Mouse (Mus musculus) cerebral cortex, adult 2 months (tissue): ENCODE data around the gene Pfn3.

Experiments
- WGBS: fragments of 180-500 bp; shearing (Covaris S2); methylation state at CpG from one replicate; pipeline ENCODE4 v1.1.7; 2018; 5-methylcytosine and 5-hydroxymethylcytosine counted together

Gene Pfn3

DNA sequence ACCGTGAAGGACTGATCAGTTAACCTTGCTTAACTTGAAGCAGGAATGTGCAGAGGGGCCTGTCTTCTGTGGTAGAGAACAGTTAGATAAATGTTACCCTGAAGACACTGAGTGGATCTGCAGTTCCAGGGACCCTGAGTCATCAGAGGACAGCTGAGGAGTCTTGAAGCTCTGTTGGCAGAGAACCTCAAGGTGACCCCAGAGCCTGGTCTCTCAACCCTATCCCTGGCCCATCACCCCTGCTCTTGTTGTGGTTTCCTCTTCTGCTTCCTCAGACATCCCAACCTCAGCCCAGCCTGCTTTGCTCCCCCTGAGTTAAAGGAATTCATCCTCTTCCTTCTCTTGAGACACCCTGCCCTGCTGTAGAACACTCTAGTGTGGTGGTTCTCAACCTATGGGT, 16.9 kb downstream of the Pfn3 start, which contains the start of gene Slc34a1:
Gene Slc34a1 (plus strand): TSS at position 100 of the 400 bp plus-strand sequence.
- WGBS = 98% methylated on average over 1 of the region's 1 CpGs

DNA sequence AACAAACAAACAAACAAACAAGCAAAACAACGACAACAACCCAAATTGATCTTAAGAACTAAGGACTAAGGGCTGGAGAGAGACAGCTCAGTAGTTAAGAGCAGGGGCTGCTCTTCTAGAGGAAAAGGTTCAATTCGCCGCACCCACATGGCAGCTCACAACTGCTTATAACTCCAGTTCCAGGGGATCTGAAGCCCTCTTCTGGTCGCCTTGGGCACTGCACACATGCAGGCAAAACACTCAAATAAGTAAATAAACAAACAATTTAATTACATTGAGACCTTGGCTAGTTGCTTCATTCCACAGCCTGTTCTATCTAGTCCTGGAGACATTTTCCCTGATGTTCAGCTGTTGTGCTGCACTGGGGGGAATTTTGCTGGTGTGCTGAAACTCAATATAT, 22.1 kb downstream of the Pfn3 start:
- 74% methylated on average over 4 of the region's 4 CpGs for WGBS

DNA sequence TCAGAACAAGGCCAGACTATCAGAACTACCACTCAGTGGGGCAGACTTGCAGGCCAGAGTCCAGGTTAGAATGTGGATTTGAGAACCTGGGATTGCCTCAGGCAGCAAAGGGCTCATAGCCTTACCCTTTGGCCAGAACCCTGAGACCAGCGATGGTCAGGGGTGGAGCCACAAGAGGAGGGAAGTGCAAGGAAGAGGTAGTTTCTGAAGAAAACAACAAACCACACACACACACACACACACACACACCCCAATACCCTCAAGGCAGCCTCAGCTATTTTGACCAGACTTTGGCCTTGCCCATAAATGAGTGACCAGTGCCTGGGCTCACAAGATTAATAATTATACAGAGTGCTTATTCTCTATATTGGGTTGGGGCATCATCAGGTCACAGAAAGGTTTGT, 23.4 kb downstream of the Pfn3 start:
- WGBS = 76% methylated on average over 1 of the region's 1 CpGs

DNA sequence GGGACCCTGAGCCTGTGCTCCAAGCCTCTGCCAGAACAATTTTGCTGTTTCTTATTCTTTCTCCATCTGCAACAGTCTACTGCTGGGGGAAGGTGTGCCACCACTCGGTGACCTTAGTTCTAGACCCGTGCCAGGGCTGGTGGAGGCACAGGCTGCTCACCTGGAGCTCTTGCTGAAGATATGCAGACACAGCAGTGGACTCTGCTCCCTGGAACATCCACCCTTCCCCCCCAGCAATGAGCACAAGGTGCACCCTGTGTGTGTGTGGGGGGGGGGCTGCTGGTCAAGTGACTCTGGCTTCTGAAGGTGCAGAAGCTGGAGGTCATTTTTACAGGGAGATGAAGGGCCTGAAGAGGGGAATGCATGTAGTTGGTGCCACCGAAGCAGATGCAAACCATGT, 24.4 kb downstream of the Pfn3 start:
- WGBS = 81% methylated on average over 3 of the region's 3 CpGs

DNA sequence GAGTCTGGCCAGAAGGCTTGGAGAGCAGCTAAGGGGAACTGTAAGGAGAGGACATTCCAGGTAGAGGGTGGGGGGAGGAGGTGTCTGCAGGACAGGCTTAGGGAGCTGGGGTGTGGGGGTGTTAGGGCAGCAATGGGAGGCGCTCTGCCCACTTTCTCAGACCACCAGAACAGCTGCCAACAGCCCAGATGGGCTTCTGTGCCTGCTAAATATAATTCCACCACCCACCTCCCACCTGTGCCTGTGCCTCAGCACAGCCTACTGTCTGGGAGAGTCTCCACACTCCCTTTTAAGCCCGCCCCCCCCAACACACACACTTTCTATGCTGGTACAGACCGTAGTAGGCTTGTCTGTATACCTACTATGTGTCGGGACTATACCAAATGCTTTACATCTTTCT, 33.2 kb downstream of the Pfn3 start:
- WGBS = 55% methylated on average over 4 of the region's 4 CpGs

DNA sequence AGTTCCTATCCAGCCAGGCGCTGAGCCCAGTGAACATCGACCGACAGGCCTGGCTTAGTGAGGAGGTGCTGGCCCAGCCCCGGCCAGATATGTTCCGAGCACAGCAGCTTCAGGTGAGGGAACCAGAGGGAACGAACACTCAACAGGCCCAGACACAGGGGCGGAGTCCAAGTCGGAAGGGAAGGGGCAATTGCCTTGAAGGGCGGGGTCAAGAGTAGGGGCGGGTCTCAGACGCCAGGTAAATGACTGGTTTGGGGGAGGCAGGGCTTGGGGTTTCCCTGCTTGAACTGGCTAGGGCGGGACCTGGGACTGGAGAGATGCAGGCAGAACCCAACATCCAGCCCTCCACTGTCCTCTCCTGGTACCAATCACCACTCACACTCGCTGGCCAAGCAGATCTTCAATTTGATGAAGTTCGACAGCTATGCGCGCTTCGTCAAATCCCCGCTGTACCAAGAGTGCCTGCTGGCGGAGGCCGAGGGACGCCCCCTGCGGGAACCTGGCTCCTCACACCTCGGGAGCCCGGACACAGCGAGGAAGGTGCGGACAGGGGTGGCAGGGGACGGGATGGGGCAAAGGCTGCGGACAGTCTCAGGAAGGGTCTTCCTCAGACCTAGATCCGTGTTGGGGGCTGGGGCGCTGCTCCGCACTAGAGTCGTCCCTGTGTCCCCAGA, 36.0 kb downstream of the Pfn3 start:
- 56% methylated on average over 32 of the region's 32 CpGs for WGBS

DNA sequence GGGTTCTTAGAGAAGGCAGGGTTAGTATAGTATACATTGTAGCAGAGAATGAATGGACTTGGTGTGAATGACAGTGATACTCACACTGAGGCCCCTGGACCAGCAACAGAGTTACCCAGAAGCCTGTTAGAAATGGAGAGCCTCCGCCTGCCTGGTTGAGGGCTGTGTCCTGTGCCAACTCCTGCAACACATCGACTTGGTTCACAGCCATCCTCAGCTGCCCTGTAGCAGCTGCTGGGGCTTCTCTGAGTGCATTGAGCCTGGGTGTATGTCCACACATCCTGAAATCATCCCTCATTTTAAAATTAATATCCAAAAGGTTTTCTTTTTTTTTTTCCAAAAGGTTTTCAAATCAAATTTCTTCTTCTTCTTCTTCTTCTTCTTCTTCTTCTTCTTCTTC, 39.2 kb downstream of the Pfn3 start:
- whole genome bisulfite sequencing = 39% methylated on average over 2 of the region's 2 CpGs

DNA sequence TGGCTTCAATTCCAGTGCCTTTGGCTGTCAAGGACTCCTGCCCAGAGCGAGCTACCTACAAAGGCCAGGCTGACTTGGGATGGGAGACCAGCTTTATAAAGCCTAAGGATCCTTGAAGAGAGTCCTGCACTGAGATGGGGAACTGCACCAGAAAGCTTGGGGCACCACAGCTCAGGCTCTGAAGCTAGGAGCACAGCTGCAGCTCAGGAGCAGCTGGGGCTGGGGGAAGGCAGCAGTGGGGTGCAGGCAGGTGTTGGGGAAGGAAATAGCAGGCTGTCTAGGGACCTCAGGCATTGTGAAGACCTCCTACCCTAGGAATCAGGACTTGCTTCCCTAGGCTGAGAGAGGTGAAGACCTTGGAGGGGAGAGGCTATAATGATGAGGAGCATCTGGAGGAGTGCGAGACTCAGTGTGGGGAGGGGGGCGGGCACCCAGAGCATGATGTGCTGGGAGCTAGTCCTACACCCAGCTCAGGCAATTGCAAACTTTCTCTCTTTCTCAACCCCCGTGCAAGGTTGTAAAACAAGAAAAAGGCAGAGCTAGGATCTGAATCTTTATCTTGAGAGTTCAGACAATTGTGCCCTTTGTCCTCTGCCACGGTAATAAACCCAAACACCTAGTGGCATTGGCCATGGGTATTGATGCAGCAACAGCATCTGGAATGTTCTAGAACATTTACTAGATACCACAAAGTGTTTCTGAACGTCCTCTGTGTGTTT, 40.7 kb downstream of the Pfn3 start:
- WGBS = 78% methylated on average over 6 of the region's 6 CpGs

DNA sequence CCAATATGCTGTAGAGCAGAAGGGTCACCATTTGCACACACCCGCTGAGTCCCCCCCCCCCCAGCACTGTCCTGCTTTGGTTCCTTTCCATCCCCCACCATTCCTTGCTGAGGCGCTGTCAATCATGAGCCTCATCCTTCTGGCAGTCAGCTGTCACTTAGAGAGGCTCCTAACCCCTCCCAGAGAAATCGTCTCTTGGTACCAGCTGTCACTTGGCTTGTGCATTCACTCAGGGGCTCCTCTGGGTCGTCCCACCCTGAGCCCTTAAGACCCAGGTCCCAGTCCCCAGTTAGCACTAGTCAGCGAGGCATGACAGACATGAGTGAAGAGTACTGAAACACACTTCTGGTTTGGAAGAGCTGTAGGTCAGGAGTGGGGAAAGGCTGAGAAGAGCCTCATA, 43.3 kb downstream of the Pfn3 start:
- 63% methylated on average over 5 of the region's 5 CpGs for WGBS

DNA sequence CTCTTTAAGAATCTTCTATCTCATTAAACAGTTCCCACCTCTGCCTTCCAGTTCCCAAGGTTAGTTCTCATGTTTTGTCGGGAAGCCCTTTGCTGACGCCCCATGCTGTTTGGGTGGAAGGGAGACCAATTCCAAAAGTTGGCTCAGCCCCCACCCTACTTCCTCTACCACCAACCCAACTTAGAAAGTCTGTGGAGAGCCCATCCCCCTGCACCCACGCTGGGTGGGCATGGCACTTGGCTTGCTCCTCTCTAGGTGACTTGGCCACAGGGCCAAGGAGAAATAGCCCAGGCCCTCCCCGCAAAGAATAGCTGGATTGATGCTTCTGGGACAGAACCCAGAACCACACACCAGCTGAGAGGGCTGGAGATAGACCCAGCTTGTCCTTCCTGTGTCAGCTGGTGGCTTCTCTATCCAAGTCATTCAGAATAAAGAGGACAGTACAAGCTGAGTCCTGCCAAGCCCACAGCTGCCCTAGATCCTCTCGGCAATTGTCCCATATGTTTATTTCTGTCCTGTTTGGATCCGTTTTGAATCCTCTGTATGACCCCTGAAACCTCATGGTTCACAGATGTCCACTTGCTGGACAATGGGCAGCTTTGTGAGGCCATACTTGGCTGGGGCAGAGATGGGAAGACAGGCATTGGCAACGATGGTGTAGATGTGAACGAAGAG, 43.9 kb downstream of the Pfn3 start:
- 49% methylated on average over 8 of the region's 8 CpGs for WGBS

DNA sequence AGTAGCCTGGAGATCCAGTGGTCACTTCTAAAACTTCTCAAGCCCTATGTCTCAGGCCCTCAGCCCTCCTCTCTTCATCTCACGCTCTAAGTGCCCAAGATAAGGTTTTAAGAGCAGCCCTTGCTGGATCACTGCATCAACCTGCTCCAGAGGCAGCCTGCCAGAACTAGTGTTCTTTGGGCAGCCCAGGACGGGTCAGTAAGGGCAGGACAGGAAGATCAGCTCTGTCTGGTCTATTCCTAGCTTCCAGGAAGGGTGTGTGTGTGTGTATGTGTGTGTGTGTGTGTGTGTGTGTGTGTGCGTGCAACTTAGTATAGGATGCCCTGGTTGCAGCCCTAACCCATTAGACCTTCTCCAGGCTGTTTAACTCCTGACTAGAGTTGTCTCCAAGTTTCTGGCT, 44.8 kb downstream of the Pfn3 start:
- WGBS = 76% methylated on average over 3 of the region's 3 CpGs

DNA sequence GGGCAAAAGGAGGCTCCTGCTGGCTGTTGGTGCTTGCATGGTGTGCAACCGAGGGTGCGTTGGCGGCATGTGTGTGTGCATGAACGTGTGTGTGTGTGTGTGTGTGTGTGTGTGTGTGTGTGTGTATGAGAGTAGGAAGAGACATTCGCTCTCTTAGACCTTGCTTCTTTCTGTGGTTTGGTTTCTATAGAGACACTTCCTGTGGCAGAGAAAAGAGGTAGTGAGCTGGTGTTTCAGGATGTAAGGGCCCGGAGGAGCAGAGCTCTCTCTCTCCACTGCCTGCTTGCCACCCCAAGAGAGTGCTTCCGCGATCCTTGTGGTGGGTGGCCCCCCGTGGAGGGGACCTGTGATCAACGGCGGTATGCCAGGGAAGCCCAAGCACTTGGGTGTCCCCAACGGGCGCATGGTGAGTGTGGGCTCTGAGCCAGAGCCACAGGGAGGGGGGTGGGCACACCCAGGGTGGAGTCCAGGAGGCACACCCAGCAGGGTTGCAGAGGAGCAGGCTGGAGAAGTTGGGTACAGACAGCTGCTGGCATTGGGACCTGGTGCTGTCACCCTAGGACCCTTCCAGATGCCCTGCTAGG, 45.4 kb downstream of the Pfn3 start, which contains the start of gene Rgs14:
Gene Rgs14 (plus strand): TSS at position 202 of the 584 bp plus-strand sequence.
- 25% methylated on average over 13 of the region's 13 CpGs for WGBS

DNA sequence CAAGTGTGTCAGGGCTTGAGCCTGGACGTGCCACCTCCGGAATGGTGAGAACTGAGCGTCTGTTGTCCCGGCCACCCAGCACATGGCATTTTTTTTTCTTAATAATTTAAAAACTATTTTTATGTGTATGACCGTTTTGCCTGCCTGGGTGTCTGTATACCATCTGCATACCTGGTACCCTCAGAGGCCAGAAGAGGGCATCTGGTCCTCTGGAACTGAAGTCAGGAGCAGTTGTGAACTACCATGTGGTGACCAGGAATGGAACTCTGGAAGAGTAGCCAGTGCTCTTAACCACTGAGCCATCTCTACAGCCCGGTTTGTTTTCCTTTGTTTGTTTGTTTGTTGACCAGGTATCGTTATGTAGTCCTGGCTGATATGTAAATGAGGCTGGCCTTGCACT, 46.6 kb downstream of the Pfn3 start:
- 79% methylated on average over 7 of the region's 7 CpGs for WGBS
